Mouse (Mus musculus): ENCODE data around the gene Mast4.

DNA sequence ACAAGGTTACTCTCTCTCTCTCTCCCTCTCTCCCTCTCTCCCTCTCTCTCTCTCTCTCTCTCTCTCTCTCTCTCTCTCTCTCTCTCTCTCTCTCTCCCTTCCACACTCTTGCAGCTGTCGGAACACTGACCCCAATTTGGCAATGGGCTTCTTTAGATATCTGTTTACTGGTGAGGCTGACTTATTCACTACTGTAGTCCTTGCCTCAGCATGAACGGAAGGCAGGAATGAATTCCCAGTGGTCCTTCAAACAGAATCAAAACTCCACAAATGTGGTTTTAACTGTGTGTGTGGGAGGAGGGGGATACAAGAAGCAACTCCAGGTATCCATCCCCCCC is 434.2 kb downstream of the Mast4 start:
- no peak for TF ChIP-seq CHD1 (IDR thresholded peaks at IDR 0.05; ENCODE audit: low read depth, low read length)
- no peak for TF ChIP-seq USF2 (conservative IDR thresholded peaks at IDR 0.05; ENCODE audit: low read depth, low read length)
- no peak for TF ChIP-seq MAX (IDR thresholded peaks at IDR 0.05; ENCODE audit: low read length)
- no peak; the same call in 1 of the 2 replicates for TF ChIP-seq TCF12 (IDR thresholded peaks at IDR 0.05; ENCODE audit: low read depth, low read length)
- TF ChIP-seq POLR2A (IDR thresholded peaks at IDR 0.05; ENCODE audit: low read depth, low read length), result no peak
- no peak for TF ChIP-seq E2F4 (IDR thresholded peaks at IDR 0.05; ENCODE audit: insufficient replicate concordance, low read depth, low read length)
- TF ChIP-seq POLR2AphosphoS2 (IDR thresholded peaks at IDR 0.05; ENCODE audit: low read depth, low read length), result no peak
- TF ChIP-seq GABPA (IDR thresholded peaks at IDR 0.05; ENCODE audit: insufficient replicate concordance, low read depth, low read length), result no peak
- TF ChIP-seq CTCF (conservative IDR thresholded peaks at IDR 0.05 in 1 of 2, IDR thresholded peaks at IDR 0.05 in 1 of 2; ENCODE audit: low read depth in 2 of 2, low read length in 2 of 2), result no peak

Data from CH12.LX (cell line).